Mouse (Mus musculus) myocyte (in vitro differentiated cells): ENCODE results near the gene Cxcr5.

Experiments
- CEBPB ChIP-seq: IDR thresholded peaks from 2 replicates; pipeline ENCODE4 v1.6.1; 2011; ENCODE audit warnings: mild to moderate bottlenecking, moderate library complexity; ENCODE audit not compliant: poor library complexity, insufficient read depth, severe bottlenecking
- E2F4 ChIP-seq: IDR thresholded peaks from one replicate; pipeline ENCODE4 v1.6.1; 2011; ENCODE audit warnings: mild to moderate bottlenecking, control low read depth, moderate library complexity; ENCODE audit not compliant: insufficient read depth
- MAX ChIP-seq: IDR thresholded peaks from one replicate; pipeline ENCODE4 v1.6.1; 2011; ENCODE audit warnings: low read depth, mild to moderate bottlenecking, control low read depth
- MYOD1 ChIP-seq, 3 experiments: IDR thresholded peaks; one replicate each; pipeline ENCODE4 v1.6.1; 2011; ENCODE audit warnings: control low read depth in 2 of 3, low read depth in 2 of 3, mild to moderate bottlenecking in 2 of 3, moderate library complexity in 1 of 3; ENCODE audit not compliant: insufficient read length in 2 of 3, control insufficient read depth in 1 of 3
- MYOG ChIP-seq, 3 experiments: IDR thresholded peaks; one replicate each; pipeline ENCODE4 v1.6.1; 2011; ENCODE audit warnings: control low read depth in 2 of 3, low read depth in 2 of 3, mild to moderate bottlenecking in 2 of 3; ENCODE audit not compliant: insufficient read length in 2 of 3, control insufficient read depth in 1 of 3, insufficient read depth in 1 of 3
- POLR2A ChIP-seq: IDR thresholded peaks from one replicate; pipeline ENCODE4 v1.6.1; 2011; ENCODE audit warnings: low read depth, mild to moderate bottlenecking, control low read depth, moderate library complexity; ENCODE audit not compliant: insufficient read length
- POLR2AphosphoS2 ChIP-seq: IDR thresholded peaks from one replicate; pipeline ENCODE4 v1.6.1; 2011; ENCODE audit warnings: low read depth, control low read depth; ENCODE audit not compliant: insufficient read length
- SRF ChIP-seq: IDR thresholded peaks from one replicate; pipeline ENCODE4 v1.6.1; 2011; ENCODE audit warnings: low read depth; ENCODE audit not compliant: control insufficient read depth, insufficient read length
- TCF12 ChIP-seq: IDR thresholded peaks from one replicate; pipeline ENCODE4 v1.6.1; 2011; ENCODE audit warnings: mild to moderate bottlenecking, control low read depth; ENCODE audit not compliant: poor library complexity, insufficient read depth, severe bottlenecking
- TCF3 ChIP-seq: IDR thresholded peaks from one replicate; pipeline ENCODE4 v1.6.1; 2011; ENCODE audit warnings: low read depth, control low read depth; ENCODE audit not compliant: insufficient read length
- USF1 ChIP-seq: IDR thresholded peaks from one replicate; pipeline ENCODE4 v1.6.1; 2011; ENCODE audit warnings: low read depth, mild to moderate bottlenecking, control low read depth, moderate library complexity

DNA sequence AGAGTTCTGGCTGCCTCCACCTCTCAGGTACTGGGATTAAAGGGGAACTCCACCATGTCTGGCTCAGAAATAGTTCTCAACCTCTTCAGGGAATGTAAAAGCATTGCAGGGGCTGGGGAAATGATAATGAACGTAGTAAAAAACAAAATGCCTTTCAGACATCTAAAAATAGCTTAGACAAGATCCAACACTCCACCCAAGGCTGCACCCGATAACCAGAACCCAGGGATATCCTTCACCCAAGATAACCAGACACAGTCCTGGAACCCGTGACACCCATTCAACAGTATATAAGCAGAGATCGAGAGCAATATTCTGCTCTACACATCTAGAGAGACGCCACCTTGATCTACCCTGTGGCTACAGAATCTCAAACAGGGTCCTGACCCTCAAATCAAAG, 18.4 kb upstream of the Cxcr5 start:
- no peak for TF ChIP-seq SRF
- no peak for TF ChIP-seq TCF12
- TF ChIP-seq POLR2A: no peak
- no peak for TF ChIP-seq USF1
- TF ChIP-seq POLR2AphosphoS2: no peak
- TF ChIP-seq MYOG (IDR thresholded peaks at IDR 0.05; ENCODE audit: control insufficient read depth in 1 of 3, insufficient read depth in 1 of 3, insufficient read length in 2 of 3, low read depth in 2 of 3): no peak
- TF ChIP-seq MAX: no peak
- TF ChIP-seq CEBPB: no peak
- no peak for TF ChIP-seq E2F4
- TF ChIP-seq MYOD1 (IDR thresholded peaks at IDR 0.05; ENCODE audit: control insufficient read depth in 1 of 3, insufficient read length in 2 of 3, low read depth in 2 of 3): no peak
- TF ChIP-seq TCF3: no peak
